Mouse (Mus musculus) embryonic facial prominence, embryonic 11.5 days (tissue): Measurements from ENCODE around the gene Syngap1. TPM values are rescaled to one million over a fixed set of nuclear protein-coding genes. Genes with fewer than 3 reads are reported as not detected.
"Not testable (repeated sequence)": the region's sequence is repeated elsewhere in the genome, so short reads cannot be mapped to it uniquely, and the experiment has no call there.

ENCODE experiments used
- ATAC-seq: fragments of 200-750 bp; cut with Nextera tagmentation; replicated peaks from 2 replicates; pipeline ENCODE4 v1.8.0; 2017; ENCODE audit warnings: low read depth; ENCODE audit not compliant: insufficient number of reproducible peaks, low FRiP score, low TSS enrichment
- DNase-seq: peaks from one replicate; pipeline ENCODE4 v3.0.0-alpha.2; 2015; ENCODE audit warnings: low spot score
- H3K27ac ChIP-seq: fragments of 300-500 bp; sonication (generic); replicated peaks from 2 replicates; pipeline ENCODE4 v1.5.1; 2014; ENCODE audit warnings: mild to moderate bottlenecking, low read depth, low read length, control low read depth
- H3K27me3 ChIP-seq: fragments of 300-500 bp; sonication (generic); 2 replicates; pipeline ENCODE4 v1.6.1; 2014; ENCODE audit warnings: mild to moderate bottlenecking, low read length, moderate library complexity, mixed read lengths; ENCODE audit not compliant: control insufficient read depth, insufficient read depth
- H3K36me3 ChIP-seq: fragments of 300-500 bp; sonication (generic); replicated peaks from 2 replicates; pipeline ENCODE4 v1.6.1; 2014; ENCODE audit warnings: low read depth, mild to moderate bottlenecking, low read length, moderate library complexity, mixed read lengths; ENCODE audit not compliant: control insufficient read depth, insufficient read depth
- H3K4me1 ChIP-seq: fragments of 300-500 bp; sonication (generic); 2 replicates; pipeline ENCODE4 v1.6.1; 2014; ENCODE audit warnings: low read length, mixed read lengths; ENCODE audit not compliant: control insufficient read depth, insufficient read depth
- H3K4me2 ChIP-seq: fragments of 300-500 bp; sonication (generic); 2 replicates; pipeline ENCODE4 v1.6.1; 2014; ENCODE audit warnings: low read depth, mild to moderate bottlenecking, control low read depth, low read length, moderate library complexity
- H3K4me3 ChIP-seq: fragments of 300-500 bp; sonication (generic); 2 replicates; pipeline ENCODE4 v1.5.1; 2014; ENCODE audit warnings: low read depth, low read length, control low read depth
- H3K9ac ChIP-seq: fragments of 300-500 bp; sonication (generic); replicated peaks from 2 replicates; pipeline ENCODE4 v1.6.1; 2014; ENCODE audit warnings: mild to moderate bottlenecking, control low read depth, low read length
- H3K9me3 ChIP-seq: fragments of 300-500 bp; sonication (generic); replicated peaks from 2 replicates; pipeline ENCODE4 v1.6.1; 2016; ENCODE audit warnings: mild to moderate bottlenecking, low read length, inconsistent platforms, mixed read lengths; ENCODE audit not compliant: control insufficient read depth
- WGBS: fragments of 180-500 bp; shearing (Covaris S2); extraction: QIAGEN DNeasy Blood & Tissue Kit; methylation state at CpG from one replicate; pipeline ENCODE4 v1.1.7; 2014; 5-methylcytosine and 5-hydroxymethylcytosine counted together
- polyA plus RNA-seq: library from polyadenylated mRNA; unstranded; fragments of >200 nt; fragmentation: Nextera tagmentation; extraction: Ambion mirVana; gene quantifications from 2 replicates; pipeline ENCODE4 v1.2.1, GENCODE M21; 2014

Gene Syngap1
- polyA plus RNA-seq, 1 experiment from 2014 or later: 2.8 TPM

- no peak overlapping the region for H3K27ac ChIP-seq
- H3K9me3 ChIP-seq: no peaks in the 10 kb centered on the region
- no peak for DNase-seq
- ATAC-seq: no peak
- no peak overlapping the region for H3K4me3 ChIP-seq
- no peak overlapping the region; the same call in 1 of the 2 replicates for H3K4me2 ChIP-seq
- no peak overlapping the region for H3K9ac ChIP-seq
- no peaks in the 10 kb centered on the region for H3K27me3 ChIP-seq
- H3K36me3 ChIP-seq: peaks cover 12% of the 10 kb centered on the region
- H3K4me1 ChIP-seq: peaks cover 10% of the 10 kb centered on the region; the same call in 1 of the 2 replicates
- WGBS: 90% methylated on average over 15 of the region's 15 CpGs
Observed at GRCm38 (mm10) chr17:26974547-26974946, 33.5 kb downstream of the Syngap1 start.

GRCm38 (mm10) chr17:26975415-26975814 lies 34.4 kb downstream of the Syngap1 start:
- Histone ChIP-seq H3K9ac (no peak overlapping the region), H3K36me3 (peaks cover 12% of the 10 kb centered on the region), H3K9me3 (no peaks in the 10 kb centered on the region), H3K4me3 (no peak overlapping the region), H3K27ac (no peak overlapping the region), H3K4me1 (peaks cover 10% of the 10 kb centered on the region; the same call in 1 of the 2 replicates), H3K27me3 (no peaks in the 10 kb centered on the region), H3K4me2 (no peak overlapping the region)
- DNase-seq (no peak), ATAC-seq (no peak)

GRCm38 (mm10) chr17:26977354-26977753 lies 36.3 kb downstream of the Syngap1 start:
- peaks cover 12% of the 10 kb centered on the region for H3K36me3 ChIP-seq
- H3K27ac ChIP-seq, ATAC-seq, H3K9me3 ChIP-seq, H3K4me3 ChIP-seq, H3K9ac ChIP-seq, H3K27me3 ChIP-seq, H3K4me1 ChIP-seq, DNase-seq, H3K4me2 ChIP-seq: not testable (repeated sequence)
- WGBS: 93% methylated on average over 6 of the region's 6 CpGs

- Histone ChIP-seq H3K27me3 (no peaks in the 10 kb centered on the region), H3K9me3 (no peaks in the 10 kb centered on the region), H3K36me3 (peaks cover 12% of the 10 kb centered on the region), H3K27ac (no peak overlapping the region), H3K9ac (no peak overlapping the region), H3K4me1 (no peaks in the 10 kb centered on the region), H3K4me3 (no peak overlapping the region), H3K4me2 (no peak overlapping the region)
- 87% methylated on average over 2 of the region's 2 CpGs for WGBS
- no peak for ATAC-seq
- no peak for DNase-seq
Observed at GRCm38 (mm10) chr17:26979426-26979825, 38.4 kb downstream of the Syngap1 start.

GRCm38 (mm10) chr17:26981050-26981449 lies 40.0 kb downstream of the Syngap1 start:
- Histone ChIP-seq H3K4me3 (no peak overlapping the region), H3K4me2 (no peak overlapping the region), H3K27ac (no peak overlapping the region), H3K36me3 (peaks cover 9% of the 10 kb centered on the region), H3K9me3 (no peaks in the 10 kb centered on the region), H3K9ac (no peak overlapping the region), H3K4me1 (no peaks in the 10 kb centered on the region), H3K27me3 (no peaks in the 10 kb centered on the region)
- no peak for DNase-seq
- 70% methylated on average over 2 of the region's 2 CpGs for WGBS
- no peak for ATAC-seq

GRCm38 (mm10) chr17:26983382-26983781 lies 42.3 kb downstream of the Syngap1 start:
- no peaks in the 10 kb centered on the region for H3K9me3 ChIP-seq
- DNase-seq: no peak

GRCm38 (mm10) chr17:26985503-26986179 lies 44.6 kb downstream of the Syngap1 start:
- Histone ChIP-seq H3K4me3 (no peak overlapping the region), H3K36me3 (no peaks in the 10 kb centered on the region), H3K9ac (no peak overlapping the region), H3K4me2 (no peak overlapping the region), H3K9me3 (no peaks in the 10 kb centered on the region), H3K27ac (no peak overlapping the region), H3K27me3 (no peaks in the 10 kb centered on the region), H3K4me1 (no peaks in the 10 kb centered on the region)
- DNase-seq: no peak
- no peak for ATAC-seq
- WGBS: 86% methylated on average over 10 of the region's 10 CpGs

More at GRCm38 (mm10) chr17:26983382-26983781, 42.3 kb downstream of the Syngap1 start:
- no peaks in the 10 kb centered on the region for H3K27me3 ChIP-seq
- no peak overlapping the region for H3K27ac ChIP-seq
- H3K9ac ChIP-seq: no peak overlapping the region
- WGBS: 93% methylated on average over 4 of the region's 4 CpGs
- no peaks in the 10 kb centered on the region; the same call in 1 of the 2 replicates for H3K36me3 ChIP-seq
- no peak overlapping the region for H3K4me3 ChIP-seq
- no peak for ATAC-seq
- H3K4me2 ChIP-seq: no peak overlapping the region
- no peaks in the 10 kb centered on the region for H3K4me1 ChIP-seq

GRCm38 (mm10) chr17:26990521-26990920 lies 49.5 kb downstream of the Syngap1 start:
- Histone ChIP-seq H3K36me3 (no peaks in the 10 kb centered on the region), H3K4me3 (no peak overlapping the region), H3K4me2 (no peak overlapping the region), H3K9me3 (no peaks in the 10 kb centered on the region), H3K27ac (no peak overlapping the region), H3K9ac (no peak overlapping the region), H3K4me1 (no peaks in the 10 kb centered on the region), H3K27me3 (no peaks in the 10 kb centered on the region)
- DNase-seq (no peak), ATAC-seq (no peak)
